Mouse (Mus musculus): ENCODE data around the gene Cep128. TPM values are rescaled to one million over a fixed set of nuclear protein-coding genes. Genes with fewer than 3 reads are reported as not detected.

The Cep128 gene
- total and polyA plus RNA-seq, 2 experiments from 2014 or later = 15.1 to 17.4 TPM

DNA sequence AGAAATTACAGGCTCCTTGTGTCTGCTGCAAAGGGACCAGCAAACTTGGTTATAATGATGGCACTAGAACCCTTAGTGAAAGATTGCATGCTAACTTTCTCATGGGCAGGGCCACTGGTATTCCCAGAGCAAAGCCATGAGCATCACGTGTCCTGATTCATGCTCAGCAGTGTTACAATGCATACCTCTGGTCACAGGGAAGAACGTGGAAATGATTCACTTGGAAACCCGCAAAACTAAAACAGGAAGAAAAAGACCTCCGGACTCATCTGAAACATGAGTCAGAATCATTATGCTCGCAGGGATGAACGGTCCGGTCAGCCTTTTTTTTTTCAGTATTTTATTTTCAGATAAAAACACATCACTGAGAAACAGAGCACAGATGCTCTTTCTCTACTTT lies 78.4 kb downstream of the Cep128 start:
- Histone ChIP-seq H3K27me3 (ENCODE audit: control insufficient read depth, insufficient read depth, low read length) (no peaks in the 10 kb centered on the region), H3K36me3 (replicated peaks; ENCODE audit: control insufficient read depth, insufficient read depth, low read length) (no peaks in the 10 kb centered on the region), H3K27ac (ENCODE audit: low read depth) (no peak overlapping the region), H3K4me3 (ENCODE audit: low read depth, low read length) (no peak overlapping the region), H3K9me3 (replicated peaks; ENCODE audit: control insufficient read depth, low read length) (no peaks in the 10 kb centered on the region), H3K4me2 (ENCODE audit: low read depth, low read length) (no peak overlapping the region), H3K9ac (replicated peaks; ENCODE audit: low read depth, low read length) (no peak overlapping the region), H3K4me1 (ENCODE audit: control insufficient read depth, insufficient read depth) (no peaks in the 10 kb centered on the region)
- WGBS = 78% methylated on average over 7 of the region's 7 CpGs
- ATAC-seq (ENCODE audit: insufficient read depth, low read depth) (no peak), DNase-seq (ENCODE audit: low spot score) (no peak)
- TF ChIP-seq CTCF (IDR thresholded peaks at IDR 0.05; ENCODE audit: low read depth) (no peak), EP300 (IDR thresholded peaks at IDR 0.05; ENCODE audit: low read depth) (no peak)

DNA sequence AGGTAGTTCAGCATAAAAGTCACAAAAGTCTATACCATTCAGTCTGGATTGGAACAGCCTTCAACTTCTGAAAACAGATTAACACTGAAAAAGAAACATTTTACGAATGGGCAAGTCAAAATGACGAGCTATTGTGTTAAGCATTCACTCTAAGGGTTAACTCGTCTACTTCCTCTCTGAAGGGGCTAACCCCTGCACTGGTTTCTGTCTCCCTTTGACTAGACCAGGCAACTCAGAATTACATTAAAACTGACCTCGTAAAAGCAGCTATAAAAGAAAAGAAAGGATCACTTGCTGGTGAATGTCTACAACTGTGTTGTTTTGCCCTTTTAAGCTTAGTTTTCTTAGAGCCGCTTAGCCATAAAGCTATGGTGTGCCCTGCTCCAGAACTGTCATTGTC lies 79.2 kb downstream of the Cep128 start:
- no peaks in the 10 kb centered on the region for H3K36me3 ChIP-seq (replicated peaks; ENCODE audit: control insufficient read depth, insufficient read depth, low read length)
- TF ChIP-seq CTCF (IDR thresholded peaks at IDR 0.05; ENCODE audit: low read depth) (no peak), EP300 (IDR thresholded peaks at IDR 0.05; ENCODE audit: low read depth) (no peak)
- H3K9me3 ChIP-seq (replicated peaks; ENCODE audit: control insufficient read depth, low read length) = no peaks in the 10 kb centered on the region
- no peaks in the 10 kb centered on the region for H3K4me1 ChIP-seq (ENCODE audit: control insufficient read depth, insufficient read depth)
- H3K4me3 ChIP-seq (ENCODE audit: low read depth, low read length) = no peak overlapping the region
- H3K4me2 ChIP-seq (ENCODE audit: low read depth, low read length) = no peak overlapping the region
- DNase-seq (ENCODE audit: low spot score) = no peak
- no peak for ATAC-seq (ENCODE audit: insufficient read depth, low read depth)
- 78% methylated on average over 5 of the region's 5 CpGs for WGBS
- H3K27ac ChIP-seq (ENCODE audit: low read depth) = no peak overlapping the region
- no peaks in the 10 kb centered on the region for H3K27me3 ChIP-seq (ENCODE audit: control insufficient read depth, insufficient read depth, low read length)
- H3K9ac ChIP-seq (replicated peaks; ENCODE audit: low read depth, low read length) = no peak overlapping the region

DNA sequence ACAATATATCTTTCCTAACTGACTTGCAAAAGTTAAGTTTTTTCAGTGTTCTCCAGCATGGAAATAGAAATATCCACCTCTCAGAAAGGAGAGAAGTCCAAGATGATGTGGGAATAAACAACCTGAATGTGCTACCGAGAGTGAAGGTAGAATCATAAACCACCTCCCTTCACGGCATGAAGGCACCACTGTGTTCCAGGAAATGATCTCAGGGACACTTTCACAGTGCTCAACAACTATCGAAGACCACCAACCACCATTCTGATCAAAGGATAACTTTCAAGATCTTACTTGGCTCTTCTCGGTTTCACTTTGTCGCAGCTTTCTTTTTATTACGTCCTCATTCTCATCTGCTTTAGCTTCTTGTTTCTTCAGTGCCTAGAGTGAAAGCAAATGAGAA lies 85.5 kb downstream of the Cep128 start:
- TF ChIP-seq CTCF (IDR thresholded peaks at IDR 0.05; ENCODE audit: low read depth) (no peak), EP300 (IDR thresholded peaks at IDR 0.05; ENCODE audit: low read depth) (no peak)
- H3K4me2 ChIP-seq (ENCODE audit: low read depth, low read length) = no peak overlapping the region
- no peaks in the 10 kb centered on the region for H3K9me3 ChIP-seq (replicated peaks; ENCODE audit: control insufficient read depth, low read length)
- H3K4me1 ChIP-seq (ENCODE audit: control insufficient read depth, insufficient read depth) = no peaks in the 10 kb centered on the region
- H3K27me3 ChIP-seq (ENCODE audit: control insufficient read depth, insufficient read depth, low read length) = no peaks in the 10 kb centered on the region
- H3K36me3 ChIP-seq (replicated peaks; ENCODE audit: control insufficient read depth, insufficient read depth, low read length) = peaks cover 7% of the 10 kb centered on the region; the same call in 1 of the 2 replicates
- 96% methylated on average over 6 of the region's 6 CpGs for WGBS
- ATAC-seq (ENCODE audit: insufficient read depth, low read depth) = no peak
- no peak overlapping the region for H3K9ac ChIP-seq (replicated peaks; ENCODE audit: low read depth, low read length)
- no peak for DNase-seq (ENCODE audit: low spot score)
- no peak overlapping the region for H3K4me3 ChIP-seq (ENCODE audit: low read depth, low read length)
- no peak overlapping the region for H3K27ac ChIP-seq (ENCODE audit: low read depth)

DNA sequence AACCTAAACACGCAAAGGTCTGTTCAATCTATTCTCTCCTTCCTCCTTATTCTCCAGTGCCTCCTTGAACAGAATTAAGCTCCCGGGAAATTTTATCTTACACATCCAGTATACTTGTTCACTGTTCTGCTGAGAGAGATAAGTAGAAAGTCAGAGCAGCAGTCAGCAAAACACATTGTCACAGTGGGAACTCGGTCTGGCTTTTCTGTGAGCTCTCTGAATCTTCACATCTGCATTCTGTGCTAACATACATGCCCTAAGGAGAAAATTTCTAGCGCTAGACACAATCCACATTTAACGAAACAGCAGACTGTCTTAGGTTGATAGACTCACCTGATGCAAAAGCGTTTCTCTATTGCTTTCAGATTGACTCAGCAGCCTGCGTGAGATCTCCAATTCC lies 88.3 kb downstream of the Cep128 start:
- Histone ChIP-seq H3K4me2 (ENCODE audit: low read depth, low read length) (no peak overlapping the region), H3K27me3 (ENCODE audit: control insufficient read depth, insufficient read depth, low read length) (no peaks in the 10 kb centered on the region), H3K9ac (replicated peaks; ENCODE audit: low read depth, low read length) (no peak overlapping the region), H3K27ac (ENCODE audit: low read depth) (no peak overlapping the region), H3K36me3 (replicated peaks; ENCODE audit: control insufficient read depth, insufficient read depth, low read length) (peaks cover 7% of the 10 kb centered on the region; the same call in 1 of the 2 replicates), H3K9me3 (replicated peaks; ENCODE audit: control insufficient read depth, low read length) (no peaks in the 10 kb centered on the region), H3K4me3 (ENCODE audit: low read depth, low read length) (no peak overlapping the region), H3K4me1 (ENCODE audit: control insufficient read depth, insufficient read depth) (no peaks in the 10 kb centered on the region)
- WGBS = 68% methylated on average over 7 of the region's 7 CpGs
- TF ChIP-seq EP300 (IDR thresholded peaks at IDR 0.05; ENCODE audit: low read depth) (no peak), CTCF (IDR thresholded peaks at IDR 0.05; ENCODE audit: low read depth) (no peak)
- no peak for DNase-seq (ENCODE audit: low spot score)
- ATAC-seq (ENCODE audit: insufficient read depth, low read depth) = no peak

DNA sequence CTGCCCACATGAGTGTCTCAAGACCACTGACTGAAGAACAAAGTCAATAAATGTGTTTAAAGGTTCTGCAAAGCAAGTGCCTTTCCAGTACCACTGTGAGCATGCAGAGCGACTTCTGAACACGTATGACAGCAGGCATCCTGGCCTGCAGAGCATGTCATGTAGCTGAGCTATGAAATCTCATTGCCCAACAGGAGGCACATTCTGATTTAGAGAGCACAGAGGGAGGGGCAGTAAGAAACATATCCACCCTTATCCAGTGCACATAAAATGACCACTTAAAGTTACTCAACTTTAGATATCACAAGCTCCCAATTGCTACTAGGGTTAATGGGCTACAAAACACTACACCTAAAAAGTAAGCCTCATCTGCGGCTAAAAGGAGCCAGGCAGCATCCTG lies 88.8 kb downstream of the Cep128 start:
- H3K4me3 ChIP-seq (ENCODE audit: low read depth, low read length) = no peak overlapping the region
- H3K4me1 ChIP-seq (ENCODE audit: control insufficient read depth, insufficient read depth) = no peaks in the 10 kb centered on the region
- ATAC-seq (ENCODE audit: insufficient read depth, low read depth) (no peak), DNase-seq (ENCODE audit: low spot score) (no peak)
- TF ChIP-seq EP300 (IDR thresholded peaks at IDR 0.05; ENCODE audit: low read depth) (no peak), CTCF (IDR thresholded peaks at IDR 0.05; ENCODE audit: low read depth) (no peak)
- H3K36me3 ChIP-seq (replicated peaks; ENCODE audit: control insufficient read depth, insufficient read depth, low read length) = peaks cover 7% of the 10 kb centered on the region; the same call in 1 of the 2 replicates
- no peaks in the 10 kb centered on the region for H3K9me3 ChIP-seq (replicated peaks; ENCODE audit: control insufficient read depth, low read length)
- no peak overlapping the region for H3K27ac ChIP-seq (ENCODE audit: low read depth)
- WGBS = 82% methylated on average over 3 of the region's 3 CpGs
- H3K27me3 ChIP-seq (ENCODE audit: control insufficient read depth, insufficient read depth, low read length) = no peaks in the 10 kb centered on the region
- H3K4me2 ChIP-seq (ENCODE audit: low read depth, low read length) = no peak overlapping the region
- no peak overlapping the region for H3K9ac ChIP-seq (replicated peaks; ENCODE audit: low read depth, low read length)

DNA sequence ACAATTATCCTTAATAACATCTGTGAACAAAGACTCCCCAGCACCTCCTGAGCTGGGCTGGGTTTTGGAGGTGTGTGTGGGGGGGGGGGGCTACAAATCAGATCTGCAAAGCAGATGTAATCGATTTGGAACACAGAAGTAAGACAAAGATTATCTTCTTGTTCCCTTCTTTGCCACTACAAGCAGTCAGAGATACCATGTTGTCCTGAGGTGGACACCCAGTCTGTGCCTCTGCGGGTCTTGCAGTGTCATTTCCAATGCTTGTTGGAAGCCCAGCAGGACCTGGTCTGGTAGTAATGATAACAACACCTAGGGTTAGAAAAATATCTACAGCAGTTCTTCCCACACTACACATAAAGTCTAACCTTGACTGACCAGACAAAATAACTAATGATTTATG lies 110.3 kb downstream of the Cep128 start:
- Histone ChIP-seq H3K9me3 (replicated peaks; ENCODE audit: control insufficient read depth, low read length) (no peaks in the 10 kb centered on the region), H3K9ac (replicated peaks; ENCODE audit: low read depth, low read length) (no peak overlapping the region), H3K4me2 (ENCODE audit: low read depth, low read length) (no peak overlapping the region), H3K36me3 (replicated peaks; ENCODE audit: control insufficient read depth, insufficient read depth, low read length) (no peaks in the 10 kb centered on the region), H3K4me3 (ENCODE audit: low read depth, low read length) (no peak overlapping the region), H3K4me1 (ENCODE audit: control insufficient read depth, insufficient read depth) (no peaks in the 10 kb centered on the region), H3K27ac (ENCODE audit: low read depth) (no peak overlapping the region), H3K27me3 (ENCODE audit: control insufficient read depth, insufficient read depth, low read length) (no peaks in the 10 kb centered on the region)
- TF ChIP-seq CTCF (IDR thresholded peaks at IDR 0.05; ENCODE audit: low read depth) (no peak), EP300 (IDR thresholded peaks at IDR 0.05; ENCODE audit: low read depth) (no peak)
- no peak for ATAC-seq (ENCODE audit: insufficient read depth, low read depth)
- WGBS = 78% methylated on average over 2 of the region's 2 CpGs
- DNase-seq (ENCODE audit: low spot score) = no peak

Measured in heart, postnatal 0 days (tissue).